Mouse (Mus musculus) intestine, embryonic 14.5 days (tissue): Measurements from ENCODE around the gene Trmo. TPM values are rescaled to one million over a fixed set of nuclear protein-coding genes. Genes with fewer than 3 reads are reported as not detected.

Source experiments
- ATAC-seq: fragments of 200-750 bp; cut with Nextera tagmentation; replicated peaks from 2 replicates; pipeline ENCODE4 v1.8.0; 2017; ENCODE audit warnings: low read depth, moderate number of reproducible peaks, moderate TSS enrichment, moderate library complexity; ENCODE audit not compliant: low FRiP score, low TSS enrichment
- DNase-seq: peaks from one replicate; pipeline ENCODE4 v3.0.0-alpha.2; 2018; ENCODE audit warnings: low spot score
- H3K27ac ChIP-seq: fragments of 300-500 bp; sonication (generic); 2 replicates; pipeline ENCODE4 v1.5.1; 2014; ENCODE audit warnings: low read depth, mild to moderate bottlenecking, control low read depth
- H3K27me3 ChIP-seq: fragments of 300-500 bp; sonication (generic); replicated peaks from 2 replicates; pipeline ENCODE4 v1.6.1; 2014; ENCODE audit warnings: low read length, control low read depth; ENCODE audit not compliant: control insufficient read depth, insufficient read depth
- H3K36me3 ChIP-seq: fragments of 300-500 bp; sonication (generic); 2 replicates; pipeline ENCODE4 v1.6.1; 2014; ENCODE audit warnings: low read length, control low read depth; ENCODE audit not compliant: control insufficient read depth, insufficient read depth
- H3K4me1 ChIP-seq: fragments of 300-500 bp; sonication (generic); replicated peaks from 2 replicates; pipeline ENCODE4 v1.6.1; 2014; ENCODE audit warnings: low read length, control low read depth, mixed read lengths; ENCODE audit not compliant: control insufficient read depth, insufficient read depth
- H3K4me2 ChIP-seq: fragments of 300-500 bp; sonication (generic); 2 replicates; pipeline ENCODE4 v1.6.1; 2014; ENCODE audit warnings: low read length
- H3K4me3 ChIP-seq: fragments of 300-500 bp; sonication (generic); 2 replicates; pipeline ENCODE4 v1.5.1; 2014; ENCODE audit warnings: low read depth, low read length, control low read depth, mixed read lengths
- H3K9ac ChIP-seq: fragments of 300-500 bp; sonication (generic); 2 replicates; pipeline ENCODE4 v1.6.1; 2014; ENCODE audit warnings: mild to moderate bottlenecking, low read length
- H3K9me3 ChIP-seq: fragments of 300-500 bp; sonication (generic); 2 replicates; pipeline ENCODE4 v1.6.1; 2016; ENCODE audit warnings: low read length, control low read depth; ENCODE audit not compliant: control insufficient read depth
- WGBS: fragments of 180-500 bp; shearing (Covaris S2); extraction: QIAGEN DNeasy Blood & Tissue Kit; methylation state at CpG from one replicate; pipeline ENCODE4 v1.1.7; 2014; 5-methylcytosine and 5-hydroxymethylcytosine counted together
- polyA plus RNA-seq: library from polyadenylated mRNA; unstranded; fragments of >200 nt; fragmentation: Nextera tagmentation; extraction: Ambion mirVana; gene quantifications from 2 replicates; pipeline ENCODE4 v1.2.1, GENCODE M21; 2014

Trmo gene
- polyA plus RNA-seq, 1 experiment from 2014 or later = 11.3 TPM

- Histone ChIP-seq H3K9me3 (peaks cover 3% of the 10 kb centered on the region; the same call in 1 of the 2 replicates), H3K36me3 (no peaks in the 10 kb centered on the region), H3K9ac (no peak overlapping the region), H3K4me1 (no peaks in the 10 kb centered on the region), H3K27me3 (no peaks in the 10 kb centered on the region), H3K27ac (no peak overlapping the region), H3K4me2 (no peak overlapping the region), H3K4me3 (no peak overlapping the region)
- ATAC-seq (no peak), DNase-seq (no peak)
- WGBS = 84% methylated on average over 2 of the region's 2 CpGs
Measured at GRCm38 (mm10) chr4:46364360-46364759, 24.9 kb downstream of the Trmo start.

GRCm38 (mm10) chr4:46361258-46361657 is 28.0 kb downstream of the Trmo start:
- WGBS = 65% methylated on average over 5 of the region's 5 CpGs
- H3K4me3 ChIP-seq = no peak overlapping the region
- H3K27me3 ChIP-seq = peaks cover 3% of the 10 kb centered on the region; the same call in 1 of the 2 replicates
- H3K9ac ChIP-seq = no peak overlapping the region
- no peak overlapping the region for H3K4me2 ChIP-seq
- no peak for ATAC-seq
- H3K9me3 ChIP-seq = 0 out of 2 replicates have a peak, but pooled peaks cover 3% of the 10 kb centered on the region
- no peak for DNase-seq
- H3K4me1 ChIP-seq = no peaks in the 10 kb centered on the region
- H3K27ac ChIP-seq = no peak overlapping the region
- no peaks in the 10 kb centered on the region for H3K36me3 ChIP-seq

GRCm38 (mm10) chr4:46359539-46360253 is 29.5 kb downstream of the Trmo start:
- no peak overlapping the region for H3K27ac ChIP-seq
- no peak overlapping the region for H3K4me3 ChIP-seq
- H3K9me3 ChIP-seq = 0 out of 2 replicates have a peak, but pooled peaks cover 3% of the 10 kb centered on the region
- DNase-seq (no peak), ATAC-seq (no peak)
- H3K9ac ChIP-seq = no peak overlapping the region
- no peak overlapping the region for H3K4me2 ChIP-seq
- 74% methylated on average over 12 of the region's 12 CpGs for WGBS
- H3K27me3 ChIP-seq = peaks cover 10% of the 10 kb centered on the region; the same call in 1 of the 2 replicates
- no peaks in the 10 kb centered on the region for H3K36me3 ChIP-seq
- H3K4me1 ChIP-seq = no peaks in the 10 kb centered on the region

- DNase-seq (peak; percentile 85), ATAC-seq (no peak)
- no peak overlapping the region for H3K9ac ChIP-seq
- H3K4me2 ChIP-seq = no peak overlapping the region
- no peak overlapping the region for H3K27ac ChIP-seq
- 53% methylated on average over 12 of the region's 12 CpGs for WGBS
- no peaks in the 10 kb centered on the region for H3K4me1 ChIP-seq
- no peak overlapping the region for H3K4me3 ChIP-seq
- no peaks in the 10 kb centered on the region for H3K9me3 ChIP-seq
- peaks cover 23% of the 10 kb centered on the region for H3K27me3 ChIP-seq
- no peaks in the 10 kb centered on the region for H3K36me3 ChIP-seq
Measured at GRCm38 (mm10) chr4:46356351-46357133, 32.7 kb downstream of the Trmo start.

- Histone ChIP-seq H3K4me3 (no peak overlapping the region), H3K27ac (no peak overlapping the region), H3K4me1 (no peaks in the 10 kb centered on the region), H3K9ac (no peak overlapping the region), H3K36me3 (no peaks in the 10 kb centered on the region), H3K4me2 (no peak overlapping the region), H3K27me3 (peaks cover 57% of the 10 kb centered on the region), H3K9me3 (no peaks in the 10 kb centered on the region)
- WGBS = 23% methylated on average over 10 of the region's 10 CpGs
- DNase-seq (no peak), ATAC-seq (no peak)
Measured at GRCm38 (mm10) chr4:46353045-46353444, 36.2 kb downstream of the Trmo start.

- 48% methylated on average over 5 of the region's 5 CpGs for WGBS
- ATAC-seq = no peak
Measured at GRCm38 (mm10) chr4:46349530-46349929, 39.7 kb downstream of the Trmo start.

GRCm38 (mm10) chr4:46348897-46349296 is 40.3 kb downstream of the Trmo start:
- no peak overlapping the region for H3K27ac ChIP-seq
- H3K9me3 ChIP-seq = no peaks in the 10 kb centered on the region
- WGBS = 29% methylated on average over 9 of the region's 9 CpGs
- H3K9ac ChIP-seq = no peak overlapping the region
- no peak overlapping the region for H3K4me3 ChIP-seq
- no peak for ATAC-seq
- H3K36me3 ChIP-seq = no peaks in the 10 kb centered on the region
- no peak overlapping the region for H3K4me2 ChIP-seq
- no peaks in the 10 kb centered on the region for H3K4me1 ChIP-seq
- DNase-seq = no peak
- H3K27me3 ChIP-seq = peaks cover 87% of the 10 kb centered on the region

More at GRCm38 (mm10) chr4:46349530-46349929, 39.7 kb downstream of the Trmo start:
- H3K9ac ChIP-seq = no peak overlapping the region
- DNase-seq = no peak
- H3K36me3 ChIP-seq = no peaks in the 10 kb centered on the region
- peaks cover 82% of the 10 kb centered on the region for H3K27me3 ChIP-seq
- H3K4me3 ChIP-seq = no peak overlapping the region
- no peak overlapping the region for H3K27ac ChIP-seq
- no peak overlapping the region for H3K4me2 ChIP-seq
- H3K4me1 ChIP-seq = no peaks in the 10 kb centered on the region
- H3K9me3 ChIP-seq = no peaks in the 10 kb centered on the region

GRCm38 (mm10) chr4:46347580-46348515 is 41.4 kb downstream of the Trmo start:
- no peak overlapping the region for H3K9ac ChIP-seq
- H3K27me3 ChIP-seq = peaks cover 95% of the 10 kb centered on the region
- H3K36me3 ChIP-seq = no peaks in the 10 kb centered on the region
- no peak overlapping the region for H3K4me2 ChIP-seq
- H3K9me3 ChIP-seq = no peaks in the 10 kb centered on the region
- H3K4me3 ChIP-seq = no peak overlapping the region
- H3K27ac ChIP-seq = no peak overlapping the region
- WGBS = 3% methylated on average over 41 of the region's 41 CpGs
- ATAC-seq (no peak), DNase-seq (peak; percentile 71)
- H3K4me1 ChIP-seq = no peaks in the 10 kb centered on the region
